Mouse (Mus musculus) liver, embryonic 16.5 days (tissue): ENCODE results near the gene Pcnp. TPM values are rescaled to one million over a fixed set of nuclear protein-coding genes. Genes with fewer than 3 reads are reported as not detected.
"Not testable (repeated sequence)": the region's sequence is repeated elsewhere in the genome, so short reads cannot be mapped to it uniquely, and the experiment has no call there.

Experiments used
- ATAC-seq: fragments of 200-750 bp; cut with Nextera tagmentation; 2 replicates; pipeline ENCODE4 v1.8.0; 2017; ENCODE audit warnings: low read depth, mild to moderate bottlenecking, moderate number of reproducible peaks, moderate library complexity
- H3K27ac ChIP-seq: fragments of 300-500 bp; sonication (generic); 2 replicates; pipeline ENCODE4 v1.5.1; 2014; ENCODE audit warnings: mild to moderate bottlenecking, low read length
- H3K27me3 ChIP-seq: fragments of 300-500 bp; sonication (generic); 2 replicates; pipeline ENCODE4 v1.6.1; 2014; ENCODE audit warnings: low read depth, low read length, mixed read lengths; ENCODE audit not compliant: control insufficient read depth, insufficient read depth
- H3K36me3 ChIP-seq: fragments of 300-500 bp; sonication (generic); 2 replicates; pipeline ENCODE4 v1.6.1; 2014; ENCODE audit warnings: mild to moderate bottlenecking; ENCODE audit not compliant: control insufficient read depth, insufficient read depth
- H3K4me1 ChIP-seq: fragments of 300-500 bp; sonication (generic); 2 replicates; pipeline ENCODE4 v1.6.1; 2014; ENCODE audit warnings: low read depth, low read length, mixed read lengths; ENCODE audit not compliant: control insufficient read depth
- H3K4me2 ChIP-seq: fragments of 300-500 bp; sonication (generic); 2 replicates; pipeline ENCODE4 v1.6.1; 2014; ENCODE audit warnings: low read depth, low read length, mixed read lengths
- H3K4me3 ChIP-seq: fragments of 300-500 bp; sonication (generic); 2 replicates; pipeline ENCODE4 v1.5.1; 2014; ENCODE audit warnings: low read depth, mild to moderate bottlenecking, low read length
- H3K9ac ChIP-seq: fragments of 300-500 bp; sonication (generic); 2 replicates; pipeline ENCODE4 v1.6.1; 2014; ENCODE audit warnings: low read depth, low read length
- H3K9me3 ChIP-seq: fragments of 300-500 bp; sonication (generic); replicated peaks from 2 replicates; pipeline ENCODE4 v1.6.1; 2016; ENCODE audit warnings: low read length; ENCODE audit not compliant: control insufficient read depth
- WGBS: fragments of 180-500 bp; shearing (Covaris S2); extraction: QIAGEN DNeasy Blood & Tissue Kit; methylation state at CpG from one replicate; pipeline ENCODE4 v1.1.7; 2014; ENCODE audit not compliant: insufficient replicate concordance; 5-methylcytosine and 5-hydroxymethylcytosine counted together
- polyA plus RNA-seq: library from polyadenylated mRNA; unstranded; fragments of >200 nt; fragmentation: Nextera tagmentation; extraction: Ambion mirVana; gene quantifications from 2 replicates; pipeline ENCODE4 v1.2.1, GENCODE M21; 2015

The Pcnp gene
- polyA plus RNA-seq: 76.6 and 88.9 TPM in 2 replicates

GRCm38 (mm10) chr16:56029661-56030082, at the start of gene Pcnp:
Gene Pcnp (minus strand): TSS chr16:56029739.
- Histone ChIP-seq H3K4me1 (peaks cover 21% of the 10 kb centered on the region), H3K27ac (peak within 1 kb of the TSS; percentile 92), H3K27me3 (no peaks in the 10 kb centered on the region), H3K9ac (peak within 1 kb of the TSS; percentile 95), H3K9me3 (no peaks in the 10 kb centered on the region), H3K4me3 (peak within 1 kb of the TSS; percentile 97), H3K4me2 (peak within 1 kb of the TSS; percentile 81), H3K36me3 (peaks cover 14% of the 10 kb centered on the region)
- peak; percentile 97 for ATAC-seq
- under 1% methylated on average over 39 of the region's 39 CpGs for WGBS

GRCm38 (mm10) chr16:56076121-56076869, 46.8 kb upstream of the Pcnp start:
- Histone ChIP-seq H3K36me3 (no peaks in the 10 kb centered on the region), H3K27me3 (no peaks in the 10 kb centered on the region), H3K4me1 (peaks cover 33% of the 10 kb centered on the region), H3K4me2 (peak overlapping the region; percentile 69), H3K9ac (peak overlapping the region; percentile 95), H3K27ac (peak overlapping the region; percentile 97), H3K4me3 (peak overlapping the region; percentile 89), H3K9me3 (no peaks in the 10 kb centered on the region)
- no peak for ATAC-seq
- WGBS: 11% methylated on average over 11 of the region's 11 CpGs

- H3K27me3 ChIP-seq: no peaks in the 10 kb centered on the region
- under 1% methylated on average over 45 of the region's 66 CpGs for WGBS
- peak overlapping the region; percentile 69 for H3K4me2 ChIP-seq
- peak overlapping the region; percentile 95 for H3K9ac ChIP-seq
- no peaks in the 10 kb centered on the region for H3K9me3 ChIP-seq
- ATAC-seq: peak; percentile 56
- H3K4me3 ChIP-seq: peak overlapping the region; percentile 89
- H3K36me3 ChIP-seq: no peaks in the 10 kb centered on the region
- peak overlapping the region; percentile 97 for H3K27ac ChIP-seq
- H3K4me1 ChIP-seq: peaks cover 42% of the 10 kb centered on the region
Measured at GRCm38 (mm10) chr16:56075222-56076111, 45.9 kb upstream of the Pcnp start.

GRCm38 (mm10) chr16:56074565-56074964, 45.0 kb upstream of the Pcnp start:
- Histone ChIP-seq H3K27me3 (no peaks in the 10 kb centered on the region), H3K9me3 (no peaks in the 10 kb centered on the region), H3K4me2 (peak overlapping the region; percentile 69), H3K27ac (peak overlapping the region; percentile 97), H3K9ac (peak overlapping the region; percentile 95), H3K4me1 (peaks cover 44% of the 10 kb centered on the region), H3K36me3 (no peaks in the 10 kb centered on the region), H3K4me3 (peak overlapping the region; percentile 89)
- ATAC-seq: no peak
- WGBS: 40% methylated on average over 5 of the region's 5 CpGs

GRCm38 (mm10) chr16:56074122-56074521, 44.6 kb upstream of the Pcnp start:
- Histone ChIP-seq H3K9ac (peak overlapping the region; percentile 95), H3K27ac (peak overlapping the region; percentile 97), H3K36me3 (no peaks in the 10 kb centered on the region), H3K4me3 (no peak overlapping the region), H3K9me3 (no peaks in the 10 kb centered on the region), H3K27me3 (no peaks in the 10 kb centered on the region), H3K4me1 (peaks cover 46% of the 10 kb centered on the region), H3K4me2 (peak overlapping the region; percentile 69)
- WGBS: 25% methylated on average over 1 of the region's 1 CpGs
- peak; percentile 6; the same call in 1 of the 2 replicates for ATAC-seq

- not testable (repeated sequence) for H3K9me3 ChIP-seq, H3K27me3 ChIP-seq, ATAC-seq, H3K36me3 ChIP-seq, H3K4me2 ChIP-seq, H3K4me3 ChIP-seq, H3K9ac ChIP-seq
- 88% methylated on average over 6 of the region's 6 CpGs for WGBS
- Histone ChIP-seq H3K27ac (peak overlapping the region; percentile 97; the same call in 1 of the 2 replicates), H3K4me1 (peaks cover 55% of the 10 kb centered on the region)
Measured at GRCm38 (mm10) chr16:56073150-56073549, 43.6 kb upstream of the Pcnp start.

GRCm38 (mm10) chr16:56072533-56072932, 43.0 kb upstream of the Pcnp start:
- Histone ChIP-seq H3K27ac (peak overlapping the region; percentile 97), H3K36me3 (no peaks in the 10 kb centered on the region), H3K4me3 (no peak overlapping the region), H3K9ac (peak overlapping the region; percentile 41), H3K4me2 (peak overlapping the region; percentile 46), H3K27me3 (no peaks in the 10 kb centered on the region), H3K4me1 (peaks cover 61% of the 10 kb centered on the region), H3K9me3 (no peaks in the 10 kb centered on the region)
- ATAC-seq: no peak
- 73% methylated on average over 6 of the region's 6 CpGs for WGBS

- peak overlapping the region; percentile 63 for H3K4me2 ChIP-seq
- peak; percentile 92 for ATAC-seq
- H3K4me3 ChIP-seq: peak overlapping the region; percentile 51
- H3K36me3 ChIP-seq: no peaks in the 10 kb centered on the region
- no peaks in the 10 kb centered on the region for H3K27me3 ChIP-seq
- no peaks in the 10 kb centered on the region for H3K9me3 ChIP-seq
- peak overlapping the region; percentile 97 for H3K27ac ChIP-seq
- 18% methylated on average over 5 of the region's 5 CpGs for WGBS
- H3K4me1 ChIP-seq: peaks cover 59% of the 10 kb centered on the region
- H3K9ac ChIP-seq: peak overlapping the region; percentile 68
Measured at GRCm38 (mm10) chr16:56071317-56072232, 42.0 kb upstream of the Pcnp start.
